Mouse (Mus musculus) thymus, adult 2 months (tissue): ENCODE measurements around the gene Itm2b.

ENCODE experiments used
- CTCF ChIP-seq: fragments of 200-500 bp; IDR thresholded peaks from 2 replicates; pipeline ENCODE4 v1.5.1; 2012; ENCODE audit warnings: mild to moderate bottlenecking, control low read depth, low read length, moderate library complexity, borderline replicate concordance; ENCODE audit not compliant: control insufficient read depth, poor library complexity, insufficient read depth; ENCODE audit errors: extremely low read depth
- POLR2A ChIP-seq: fragments of 200-500 bp; IDR thresholded peaks from 2 replicates; pipeline ENCODE4 v1.6.1; 2012; ENCODE audit warnings: mild to moderate bottlenecking, low read length, control low read depth, moderate library complexity; ENCODE audit not compliant: control insufficient read depth, poor library complexity, insufficient read depth; ENCODE audit errors: extremely low read depth

GRCm38 (mm10) chr14:73425571-73426041 is 40.5 kb upstream of the Itm2b start:
- TF ChIP-seq CTCF (no peak), POLR2A (no peak)
